Mouse (Mus musculus): ENCODE results near the gene Slamf7.

Gene Slamf7

DNA sequence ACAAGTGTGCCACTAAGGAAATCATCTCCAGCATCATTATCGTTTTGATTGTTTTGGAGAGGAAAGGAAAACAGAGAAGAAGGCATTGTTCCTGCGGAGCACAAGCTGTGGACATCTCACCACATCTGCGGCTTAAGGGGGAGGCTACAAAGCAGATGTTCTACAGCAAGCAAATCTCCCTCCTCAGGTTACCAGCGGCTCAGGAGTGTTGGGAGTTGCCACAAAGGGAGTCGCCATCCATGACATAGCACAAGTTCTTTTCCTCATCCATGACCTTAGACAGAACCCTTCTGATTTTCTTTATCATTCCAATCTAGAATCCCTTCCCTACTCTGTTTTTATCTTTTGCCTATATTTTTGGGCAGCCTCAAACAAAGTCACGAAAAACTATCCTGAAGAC is 17.1 kb downstream of the Slamf7 start:
- no peak for DNase-seq (ENCODE audit: low spot score)

DNA sequence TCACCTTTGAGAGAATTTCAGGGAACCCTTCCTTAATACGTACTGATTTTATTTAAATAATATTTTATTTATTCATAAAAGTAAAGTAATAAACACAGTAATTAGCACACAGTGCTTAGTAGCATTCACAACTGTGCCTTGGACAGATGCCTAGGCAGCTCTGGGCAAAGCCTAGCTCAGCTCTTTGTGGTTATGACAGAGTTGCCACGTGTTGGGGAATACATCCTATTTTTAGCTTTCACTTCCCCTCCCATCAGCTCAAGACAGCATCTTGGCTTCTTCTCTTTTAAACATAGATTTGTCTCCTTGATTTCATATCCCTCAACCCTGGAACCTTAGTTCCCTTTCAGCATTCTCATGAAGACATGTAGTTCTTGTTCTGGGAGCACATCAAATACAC is 21.4 kb downstream of the Slamf7 start:
- no peak for DNase-seq (ENCODE audit: low spot score)

DNA sequence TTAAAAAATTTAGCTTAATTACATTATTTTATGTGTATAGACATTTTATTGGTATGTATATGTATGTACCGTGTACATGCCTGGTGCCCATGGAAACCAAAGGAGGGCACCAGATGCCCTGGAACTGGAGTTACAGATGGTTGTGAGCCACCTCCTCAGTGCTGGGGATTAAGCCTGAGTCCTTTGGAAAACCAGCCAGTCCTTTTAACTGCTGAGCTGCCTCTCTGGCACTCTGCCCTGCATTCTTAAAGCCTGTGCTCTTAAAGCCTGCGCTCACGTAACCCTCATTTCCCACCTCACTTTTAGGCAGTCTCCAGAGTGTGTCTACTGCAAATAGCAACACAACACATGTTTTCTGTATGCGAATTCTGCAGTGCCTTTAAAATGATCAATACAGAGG is 21.9 kb downstream of the Slamf7 start:
- DNase-seq (ENCODE audit: low spot score): no peak

DNA sequence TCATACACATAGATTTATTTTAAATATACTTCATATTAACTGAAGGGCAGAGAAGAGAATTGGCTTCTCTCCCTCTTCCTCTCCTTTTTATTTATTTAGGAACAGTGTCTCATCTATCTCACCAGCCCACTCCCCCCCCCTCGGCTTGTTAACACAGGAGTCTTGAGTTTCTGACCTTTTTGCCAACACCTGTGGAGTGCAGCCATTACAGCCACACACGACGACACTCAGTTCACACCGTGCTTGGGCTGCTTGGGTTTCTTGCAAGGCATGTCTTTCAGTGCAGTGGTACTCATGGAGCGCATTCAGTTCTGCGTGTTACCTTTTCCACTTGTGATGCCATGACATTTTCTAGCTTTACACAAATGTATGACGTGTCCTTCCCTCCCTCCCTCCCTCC is 22.8 kb downstream of the Slamf7 start:
- DNase-seq (ENCODE audit: low spot score): no peak

DNA sequence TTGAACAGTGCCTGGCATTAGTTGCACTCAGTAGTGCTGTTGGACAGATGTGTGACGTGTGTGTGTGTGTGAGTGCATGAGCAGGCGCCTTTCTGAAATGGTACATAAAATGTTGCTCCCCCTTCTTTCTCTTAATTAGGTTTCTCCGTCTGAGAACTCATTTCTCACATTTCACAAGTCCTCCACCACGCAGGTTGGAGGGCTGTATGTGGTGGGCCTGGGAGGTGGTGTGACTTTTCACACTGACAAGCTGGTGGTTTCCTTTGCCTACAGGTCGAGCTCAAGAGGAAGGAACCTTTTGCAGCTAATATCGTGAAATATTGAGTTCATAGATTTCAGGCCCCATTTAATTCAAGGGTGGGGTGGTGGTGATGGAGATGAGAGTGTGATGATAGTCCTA is 23.7 kb downstream of the Slamf7 start:
- no peak for DNase-seq (ENCODE audit: low spot score)

DNA sequence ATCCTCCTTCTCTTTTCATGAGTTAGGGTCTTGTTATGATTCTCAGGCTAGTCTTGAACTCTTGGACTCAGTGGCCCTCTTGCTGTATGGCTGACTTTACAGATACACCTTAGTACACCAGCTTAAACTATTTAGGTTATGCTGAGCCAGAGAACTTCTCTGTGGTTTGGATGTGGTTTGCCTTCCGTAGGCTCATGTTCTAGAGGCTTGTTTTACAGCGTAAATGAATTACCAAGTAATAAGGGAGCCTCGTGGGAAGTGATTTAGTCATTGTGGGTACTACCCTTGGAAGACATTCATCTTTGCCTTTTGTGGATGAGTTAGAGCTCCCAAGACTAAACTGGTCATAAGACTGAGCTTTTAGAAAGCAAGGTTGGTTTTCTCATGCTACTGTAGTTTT is 25.0 kb downstream of the Slamf7 start:
- no peak for DNase-seq (ENCODE audit: low spot score)

DNA sequence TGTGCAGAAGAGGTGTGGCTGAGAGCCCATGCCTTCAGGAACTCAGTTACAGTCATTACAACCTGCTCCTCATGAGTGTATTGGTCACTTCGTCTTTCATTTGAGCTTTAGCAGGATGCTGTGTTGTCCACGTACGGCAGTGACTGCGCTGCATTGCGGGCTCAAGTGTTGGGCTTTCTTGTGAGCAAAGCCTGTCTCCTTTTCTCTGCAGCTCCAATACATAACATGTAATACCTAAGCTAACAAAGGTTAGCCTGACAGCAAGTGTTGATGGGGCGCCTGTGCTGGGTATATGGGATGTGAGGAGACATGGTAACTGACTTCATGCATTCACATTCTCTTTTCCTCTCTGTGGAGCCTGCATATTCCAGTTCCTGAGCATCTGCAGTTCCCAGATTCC is 32.7 kb downstream of the Slamf7 start:
- no peak for DNase-seq (ENCODE audit: low spot score)

DNA sequence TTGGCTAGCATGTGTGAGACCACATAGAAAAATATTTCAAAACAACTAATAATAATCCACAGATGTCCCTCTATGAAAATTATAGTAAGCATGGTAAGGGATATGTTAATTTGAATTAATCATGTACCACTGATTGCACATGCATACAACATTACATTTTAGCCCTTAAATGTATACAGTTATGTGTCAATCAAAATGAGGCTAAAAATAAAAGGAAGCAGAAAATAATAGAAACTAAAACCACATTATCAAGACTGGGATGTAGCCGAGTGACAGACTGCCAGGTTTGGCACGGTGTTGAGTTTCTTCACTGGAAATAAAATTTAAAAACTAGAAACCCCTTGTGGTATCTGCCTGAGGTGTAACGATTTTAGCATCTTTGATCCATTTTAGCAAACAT is 33.2 kb downstream of the Slamf7 start:
- no peak for DNase-seq (ENCODE audit: low spot score)

DNA sequence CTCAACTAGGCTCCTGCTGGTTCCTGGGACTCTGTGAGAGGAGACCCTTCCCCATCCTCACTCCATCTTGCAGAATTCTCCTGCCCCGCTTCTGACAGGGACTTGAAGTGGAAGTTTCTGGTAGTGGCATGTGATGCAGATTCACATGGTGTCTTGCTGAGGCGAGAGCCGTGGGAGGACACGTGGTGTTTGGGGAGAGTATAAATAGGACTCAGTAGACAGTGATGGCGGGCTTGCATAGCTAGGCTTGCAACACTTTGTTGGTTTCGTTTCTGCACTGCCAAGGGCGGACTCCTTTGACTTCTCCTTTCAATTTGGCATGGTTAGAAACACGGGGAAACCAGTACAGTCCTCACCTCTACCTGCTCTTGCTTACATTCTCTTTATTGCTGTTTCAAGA is 33.8 kb downstream of the Slamf7 start:
- no peak for DNase-seq (ENCODE audit: low spot score)

DNA sequence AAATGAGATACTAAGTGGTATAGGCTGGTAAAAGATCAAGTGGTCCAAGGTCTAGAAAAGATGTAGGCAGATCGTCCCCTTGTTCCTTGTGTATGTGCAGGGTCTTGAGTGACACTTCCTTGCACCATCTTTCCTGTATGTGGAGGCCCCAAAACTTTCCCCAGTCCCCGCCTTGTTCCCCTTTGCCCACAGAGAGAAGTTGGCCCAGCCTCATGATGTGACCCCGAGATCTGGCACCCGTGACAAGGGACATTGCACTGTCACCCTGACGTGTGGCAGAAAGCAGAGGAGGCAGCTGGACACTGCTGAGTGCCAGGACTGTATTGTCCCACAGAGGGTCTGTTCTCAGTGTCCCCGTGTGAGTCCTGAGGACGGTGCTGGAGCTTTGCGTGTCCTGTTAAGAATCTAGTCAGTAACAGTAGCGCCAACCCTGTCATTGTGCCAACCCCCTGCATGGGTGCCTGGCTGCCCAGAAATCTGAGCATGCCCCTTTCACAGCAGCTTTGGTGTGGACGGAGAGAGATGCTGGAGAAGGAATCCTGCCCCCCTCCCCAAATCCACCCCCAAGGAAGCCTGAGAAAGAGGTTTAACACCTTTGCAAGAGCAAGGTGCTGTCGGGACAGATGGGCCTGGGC is 35.8 kb downstream of the Slamf7 start:
- no peak for DNase-seq (ENCODE audit: low spot score)

DNA sequence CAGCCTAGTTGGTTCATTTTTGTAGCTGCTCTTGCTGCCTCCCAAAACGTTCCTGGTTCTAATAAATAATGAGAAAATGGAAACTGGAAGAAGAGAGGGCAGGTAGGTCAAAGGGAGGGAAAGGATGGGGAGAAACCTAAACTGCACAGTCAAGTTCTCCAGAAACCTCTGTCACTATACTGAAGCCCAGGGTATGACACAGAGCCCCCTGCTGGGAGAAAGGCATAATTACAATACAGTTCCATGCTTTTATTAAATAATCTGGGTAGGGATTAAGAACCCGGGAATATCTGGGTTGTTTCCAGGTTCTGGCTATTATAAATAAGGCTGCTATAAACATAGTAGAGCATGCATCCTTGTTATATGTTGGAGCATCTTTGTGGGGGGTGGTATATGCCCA is 38.9 kb downstream of the Slamf7 start:
- DNase-seq (ENCODE audit: low spot score): no peak

DNA sequence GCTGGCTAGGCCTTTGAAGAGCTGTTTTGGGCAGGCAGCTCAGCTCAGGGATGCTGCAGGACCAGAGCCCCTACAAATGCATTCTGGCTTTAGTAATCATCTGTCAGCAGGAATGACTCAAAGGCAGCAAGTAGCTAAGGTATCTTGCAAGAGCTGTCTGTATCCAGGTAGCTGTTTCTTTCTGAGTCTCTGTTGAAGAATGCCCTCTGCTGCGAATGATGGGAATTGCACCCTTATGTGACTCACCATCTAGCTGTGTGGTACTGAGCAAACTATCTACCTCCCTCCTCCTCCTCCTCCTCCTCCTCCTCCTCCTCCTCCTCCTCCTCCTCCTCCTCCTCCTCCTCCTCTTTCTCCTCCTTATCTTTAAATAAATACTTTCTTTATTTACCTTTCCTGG is 42.1 kb downstream of the Slamf7 start:
- no peak for DNase-seq (ENCODE audit: low spot score)

DNA sequence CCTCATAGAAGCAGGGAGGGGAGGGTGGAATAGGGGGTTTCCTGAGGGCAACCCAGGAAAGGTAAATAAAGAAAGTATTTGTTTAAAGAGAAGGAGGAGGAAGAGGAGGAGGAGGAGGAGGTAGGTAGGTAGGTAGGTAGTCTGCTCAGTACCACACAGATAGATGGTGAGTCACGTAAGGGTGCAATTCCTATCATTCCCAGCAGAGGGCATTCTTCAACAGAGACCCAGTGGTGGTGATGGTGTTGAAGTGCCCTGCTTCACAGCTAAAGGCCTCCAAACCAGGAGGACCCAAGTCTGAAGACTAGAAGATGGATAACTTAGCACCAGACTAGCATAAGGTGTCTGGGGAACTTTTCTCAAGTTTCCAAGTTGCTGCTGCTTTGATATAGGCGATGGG is 42.8 kb downstream of the Slamf7 start:
- no peak for DNase-seq (ENCODE audit: low spot score)

DNA sequence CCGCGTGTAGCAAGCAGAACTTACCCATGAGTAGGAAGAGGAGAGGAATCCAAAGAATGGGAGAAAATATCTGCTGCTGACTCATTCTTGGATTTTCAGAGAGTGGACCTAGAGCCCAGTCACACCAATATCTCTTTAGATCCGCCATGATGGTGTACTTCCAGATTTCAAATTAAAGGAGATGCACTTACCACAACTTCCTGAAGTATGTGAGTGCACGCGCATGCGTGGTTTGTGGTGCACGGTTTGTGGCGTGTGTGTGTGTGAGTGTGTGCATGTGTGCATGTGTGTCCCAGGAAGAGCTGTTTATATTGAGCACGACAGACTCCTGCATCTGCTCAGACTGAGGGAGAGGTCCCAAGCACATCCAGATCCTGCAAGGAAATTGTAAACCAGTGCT is 45.7 kb downstream of the Slamf7 start, which contains the start of gene Ly9:
Gene Ly9, minus strand, starts transcription at position 235 of the 400 bp plus-strand sequence.
- no peak for DNase-seq (ENCODE audit: low spot score)

DNA sequence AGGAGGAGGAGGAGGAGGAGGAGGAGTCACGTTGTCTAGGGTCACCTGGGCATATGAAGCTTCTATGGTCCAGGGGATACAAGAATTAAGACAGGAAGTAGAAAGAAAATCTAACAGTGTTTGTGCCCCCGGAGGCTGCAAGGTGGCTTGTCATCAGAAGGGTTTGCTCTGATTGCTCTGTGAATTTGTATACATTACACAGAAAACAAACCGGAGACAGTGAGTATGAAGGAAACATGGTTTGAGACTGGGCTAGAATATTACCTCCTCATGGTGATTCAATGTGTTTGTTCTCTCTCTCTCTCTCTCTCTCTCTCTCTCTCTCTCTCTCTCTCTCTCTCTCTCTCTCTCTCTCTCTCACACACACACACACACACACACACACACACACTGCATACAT is 46.2 kb downstream of the Slamf7 start:
- DNase-seq (ENCODE audit: low spot score): no peak

DNA sequence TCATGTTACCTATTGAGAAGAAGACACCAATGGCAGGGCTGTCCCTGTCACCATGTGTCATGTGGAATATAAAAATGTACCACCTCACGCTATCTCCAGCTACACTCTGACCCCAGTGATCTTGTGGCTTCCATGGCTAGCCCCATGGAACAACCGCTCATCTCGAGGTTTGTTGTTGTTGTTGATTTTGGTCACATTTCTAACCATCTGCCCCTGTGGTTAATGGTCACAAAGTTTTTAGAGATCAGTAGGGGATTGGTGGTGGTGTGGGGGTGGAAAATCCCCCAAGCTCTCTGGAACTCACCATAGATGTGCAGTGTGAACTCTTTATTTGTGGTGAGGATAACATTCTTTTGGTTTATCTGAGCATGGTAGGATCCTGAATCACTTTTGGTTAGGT is 48.1 kb downstream of the Slamf7 start:
- no peak for DNase-seq (ENCODE audit: low spot score)

DNA sequence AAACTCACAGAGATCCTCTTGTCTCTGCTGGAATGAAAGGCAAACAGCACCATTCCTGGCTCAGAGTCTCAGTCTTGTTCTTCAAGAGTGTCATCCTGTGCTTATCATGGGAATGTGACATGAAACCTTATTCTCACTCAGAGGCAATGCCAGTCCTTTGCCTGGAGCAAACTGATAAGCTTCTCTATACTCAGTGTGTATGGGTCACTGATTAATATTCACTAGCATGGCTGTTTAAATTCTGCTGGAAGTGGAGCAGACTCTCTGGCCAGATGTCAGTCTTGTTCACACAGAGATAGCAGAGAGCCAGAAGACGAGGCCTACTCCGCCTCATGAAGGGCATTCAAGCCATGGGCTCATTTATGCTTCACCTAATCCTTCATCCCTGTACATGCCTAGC is 68.3 kb downstream of the Slamf7 start:
- no peak for DNase-seq (ENCODE audit: low spot score)

Measured in urinary bladder, postnatal 25 days (tissue).